Mouse (Mus musculus): ENCODE results near the gene Trim9.

GRCm38 (mm10) chr12:70195426-70195825, 152.0 kb downstream of the Trim9 start:
- no peak for TF ChIP-seq CTCF (IDR thresholded peaks at IDR 0.05; ENCODE audit: control insufficient read depth, insufficient read depth, insufficient read length)
- TF ChIP-seq MAX (IDR thresholded peaks at IDR 0.05): no peak
- TF ChIP-seq MYOD1 (IDR thresholded peaks at IDR 0.05; ENCODE audit: control insufficient read depth, insufficient read length, low read depth): no peak
- TF ChIP-seq MYOG (IDR thresholded peaks at IDR 0.05; ENCODE audit: control insufficient read depth, extremely low read depth, insufficient read length): no peak
- TF ChIP-seq USF1 (IDR thresholded peaks at IDR 0.05; ENCODE audit: low read depth): no peak
- no peak for TF ChIP-seq FOSL1 (IDR thresholded peaks at IDR 0.05; ENCODE audit: insufficient read depth, low read length, poor library complexity, severe bottlenecking)
- TF ChIP-seq CEBPB (IDR thresholded peaks at IDR 0.05; ENCODE audit: low read depth): no peak
